Mouse (Mus musculus) T-helper 2 cell (primary cell): Measurements from ENCODE around the gene Gmppa.

ENCODE experiments used
- in situ Hi-C: fragments of 300-600 bp; cut with MboI, MseI; formaldehyde crosslinking; loops from one replicate; pipeline ENCODE4 v1.15.1; 2025; ENCODE audit warnings: high pct_unique_total_duplicates

Gene Gmppa

GRCm38 (mm10) chr1:75422823-75423471, 12.8 kb upstream of the Gmppa start:
- in situ Hi-C loops, result no loop called here

DNA sequence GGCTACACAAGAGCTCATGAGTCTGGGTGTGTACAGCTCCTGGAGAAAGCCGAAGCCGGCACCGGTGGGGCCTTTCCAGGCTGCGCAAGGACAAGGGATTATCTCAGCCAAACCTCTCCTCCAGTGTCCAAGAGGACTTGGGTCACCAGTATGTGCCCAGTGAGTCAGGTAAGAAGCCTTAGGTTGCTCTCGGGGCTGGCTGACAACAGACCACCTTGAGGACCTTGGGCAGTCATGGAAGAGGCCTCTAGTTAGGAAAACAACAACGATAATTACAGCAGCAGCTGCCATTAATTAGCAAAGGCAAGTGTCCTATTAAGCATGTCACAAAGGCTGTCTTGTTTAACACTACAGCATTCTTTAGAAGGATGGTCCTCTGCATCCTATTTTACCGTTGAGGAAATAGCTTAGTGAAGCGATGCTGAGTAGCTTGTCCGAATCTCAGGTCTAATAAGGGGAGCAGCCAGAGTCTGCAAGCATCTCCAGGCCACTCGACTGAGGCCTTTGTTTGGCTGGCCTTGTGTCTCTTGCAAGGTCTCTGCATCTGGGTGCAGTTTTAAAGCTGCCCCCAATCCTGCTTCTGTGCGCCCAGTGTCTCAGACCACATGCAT, 11.8 kb upstream of the Gmppa start:
- in situ Hi-C loops, result no loop called here

- in situ Hi-C loops, result no loop called here
Measured at GRCm38 (mm10) chr1:75425796-75426471, 9.8 kb upstream of the Gmppa start.

GRCm38 (mm10) chr1:75438782-75439181, 3.1 kb downstream of the Gmppa start:
- in situ Hi-C loops, result loop anchor here (5.0 kb wide), 2 partner anchors 39 to 311 kb away; partner anchors contain the start of genes Chpf, Nhej1 and Tmem198

DNA sequence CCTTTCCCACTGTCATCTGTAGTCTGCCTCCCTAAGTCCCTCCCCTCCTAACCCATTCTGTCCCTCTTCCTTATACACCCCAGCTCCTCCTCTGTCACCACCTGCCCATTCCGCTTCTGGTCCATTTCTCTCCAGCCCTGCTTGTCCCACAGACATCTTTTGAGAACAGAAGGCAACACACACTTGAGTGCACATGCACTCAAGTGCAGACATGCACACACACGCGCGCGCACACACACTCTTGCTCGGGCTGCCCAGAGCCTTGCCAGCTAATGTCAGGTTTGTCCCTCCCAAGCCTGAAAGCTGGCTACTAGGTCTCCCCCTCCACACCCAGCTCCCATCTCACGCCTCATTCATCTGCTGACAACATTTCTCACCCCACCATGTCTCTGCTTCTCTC, 4.9 kb downstream of the Gmppa start:
- in situ Hi-C loops, result no loop called here

- in situ Hi-C loops, result no loop called here
Measured at GRCm38 (mm10) chr1:75441471-75441996, 5.8 kb downstream of the Gmppa start.

GRCm38 (mm10) chr1:75442171-75442570, 6.4 kb downstream of the Gmppa start:
- in situ Hi-C loops, result no loop called here

GRCm38 (mm10) chr1:75442811-75443210, 7.1 kb downstream of the Gmppa start:
- in situ Hi-C loops, result no loop called here

- in situ Hi-C loops, result no loop called here
Measured at GRCm38 (mm10) chr1:75443247-75444024, 7.7 kb downstream of the Gmppa start.

DNA sequence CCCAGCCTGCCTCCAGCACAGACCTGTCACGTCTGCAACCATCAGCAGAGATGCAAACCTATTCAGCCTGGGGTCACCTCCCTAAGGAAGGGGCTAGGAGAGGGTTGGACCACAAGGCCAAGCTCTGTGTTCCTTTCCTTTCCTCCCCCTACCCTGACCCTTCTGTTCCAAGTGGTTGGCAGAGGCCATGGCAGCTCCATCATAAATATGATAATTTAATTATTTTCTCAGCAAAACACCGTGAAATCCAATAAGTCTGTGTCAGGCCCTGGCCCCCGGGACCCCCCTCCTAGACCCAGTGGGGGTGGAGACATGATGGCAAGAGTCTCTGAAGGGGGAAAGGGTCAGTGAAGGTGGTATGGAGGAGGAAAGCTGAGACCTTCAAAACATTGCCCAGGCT, 8.5 kb downstream of the Gmppa start:
- in situ Hi-C loops, result no loop called here

DNA sequence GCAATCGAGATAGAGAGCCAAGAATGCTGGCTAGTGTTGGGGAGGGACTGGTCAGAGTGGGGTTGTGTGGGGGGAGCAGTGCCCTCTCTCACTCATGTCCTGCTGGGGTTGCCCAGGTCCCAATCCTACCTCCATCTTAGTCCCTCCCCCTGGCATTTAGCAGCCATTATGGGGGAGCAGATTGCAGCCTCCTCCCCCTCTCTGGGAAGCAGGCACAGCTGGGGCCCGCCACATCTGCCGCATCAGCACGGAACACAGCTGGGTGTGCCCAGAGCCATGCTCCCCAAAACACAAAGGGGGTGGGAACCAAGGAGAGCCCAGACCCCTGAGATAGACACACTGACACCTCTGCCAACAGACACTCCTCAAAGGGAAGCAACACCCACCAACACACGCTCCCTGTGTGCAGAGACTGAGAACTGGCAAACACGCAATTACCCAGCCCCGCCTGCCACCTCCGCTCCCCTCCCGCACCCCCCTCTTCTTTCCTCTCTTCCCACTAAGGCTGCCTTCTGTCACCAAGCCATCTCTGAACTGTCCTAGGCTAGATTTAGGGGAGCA, 9.5 kb downstream of the Gmppa start:
- in situ Hi-C loops, result no loop called here

DNA sequence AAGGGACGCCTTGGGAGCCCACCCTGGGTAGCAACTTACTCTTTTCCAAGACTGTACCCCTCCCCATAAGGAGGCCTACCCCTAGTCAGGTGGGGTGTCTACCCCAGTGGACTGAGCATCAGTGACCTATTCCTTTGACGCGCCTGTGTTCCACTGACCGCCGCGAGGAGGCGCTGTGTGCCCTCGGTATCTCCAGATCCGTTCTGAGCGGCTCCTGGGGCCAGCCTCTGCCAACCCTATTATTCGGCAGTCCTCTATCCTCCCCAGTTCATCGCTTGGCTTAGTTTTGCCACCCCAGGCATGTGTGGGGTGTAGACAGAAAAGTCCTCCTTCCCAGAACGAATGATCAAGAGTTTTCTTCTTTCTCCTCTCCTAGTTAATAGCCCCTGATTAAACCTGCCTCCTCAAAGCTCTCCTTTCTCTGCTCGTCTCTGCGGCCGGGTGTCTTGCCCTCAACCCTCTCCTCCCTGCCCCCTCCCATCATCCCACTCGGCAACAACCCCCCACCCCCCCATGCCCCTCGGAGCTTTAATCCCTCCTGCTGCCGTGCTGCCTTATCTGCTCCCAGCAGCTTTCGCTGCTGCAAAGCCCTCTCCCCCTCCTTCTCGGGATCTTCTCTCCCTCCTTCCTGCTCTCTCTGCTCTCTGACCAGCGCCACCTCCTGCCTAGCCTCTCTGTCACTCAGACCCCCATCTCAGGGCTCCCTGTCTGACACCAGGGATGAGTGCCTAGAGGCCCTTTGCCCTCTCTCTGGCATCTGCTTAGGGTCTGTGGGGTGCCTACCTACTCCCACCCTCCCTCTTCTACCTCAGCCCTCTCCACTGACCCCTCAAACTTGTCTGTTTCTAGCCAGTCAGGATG, 10.3 kb downstream of the Gmppa start:
- in situ Hi-C loops, result no loop called here

DNA sequence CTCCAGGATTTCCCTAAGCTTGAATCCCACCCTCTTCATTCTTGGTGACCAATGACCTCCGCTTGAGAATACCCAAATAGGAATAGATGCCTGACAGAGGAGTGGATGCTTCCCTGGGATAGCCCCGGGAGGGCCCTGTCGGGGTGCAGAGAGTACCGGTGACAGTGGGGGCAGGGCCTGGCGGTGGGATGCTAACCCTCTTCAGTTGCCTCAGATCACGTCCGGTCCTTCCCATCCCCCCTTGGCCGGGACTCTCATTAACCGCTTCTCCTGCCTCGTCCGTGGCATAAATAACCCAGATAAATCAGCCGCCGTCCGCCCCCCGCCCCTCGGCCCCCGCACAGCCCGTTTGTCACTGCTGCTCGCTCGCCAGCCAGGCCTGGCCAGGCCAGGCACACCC, 10.9 kb downstream of the Gmppa start:
- in situ Hi-C loops, result no loop called here

GRCm38 (mm10) chr1:75447265-75448051, 11.7 kb downstream of the Gmppa start:
- in situ Hi-C loops, result no loop called here

- in situ Hi-C loops, result no loop called here
Measured at GRCm38 (mm10) chr1:75448052-75448431, 12.3 kb downstream of the Gmppa start.

DNA sequence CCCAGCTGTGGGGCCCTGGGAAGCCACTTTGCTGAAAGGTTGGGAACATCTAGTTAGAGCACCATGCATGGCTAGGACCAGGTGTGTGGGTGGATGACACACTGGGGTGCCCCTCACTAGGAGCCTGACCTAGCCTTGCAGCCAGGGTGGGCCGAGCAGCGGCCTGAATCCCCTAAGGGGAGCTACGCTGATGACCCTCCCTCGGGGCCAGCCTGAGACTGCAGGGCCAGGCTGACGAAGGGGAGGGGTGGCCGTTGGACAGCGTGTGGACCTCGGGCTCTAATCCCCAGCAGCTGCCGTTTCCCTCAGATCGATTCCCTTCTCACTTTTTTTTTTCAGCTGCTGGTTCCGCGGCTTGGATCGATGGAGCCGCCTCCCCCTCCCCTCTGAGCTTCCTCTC, 13.2 kb downstream of the Gmppa start:
- in situ Hi-C loops, result no loop called here

DNA sequence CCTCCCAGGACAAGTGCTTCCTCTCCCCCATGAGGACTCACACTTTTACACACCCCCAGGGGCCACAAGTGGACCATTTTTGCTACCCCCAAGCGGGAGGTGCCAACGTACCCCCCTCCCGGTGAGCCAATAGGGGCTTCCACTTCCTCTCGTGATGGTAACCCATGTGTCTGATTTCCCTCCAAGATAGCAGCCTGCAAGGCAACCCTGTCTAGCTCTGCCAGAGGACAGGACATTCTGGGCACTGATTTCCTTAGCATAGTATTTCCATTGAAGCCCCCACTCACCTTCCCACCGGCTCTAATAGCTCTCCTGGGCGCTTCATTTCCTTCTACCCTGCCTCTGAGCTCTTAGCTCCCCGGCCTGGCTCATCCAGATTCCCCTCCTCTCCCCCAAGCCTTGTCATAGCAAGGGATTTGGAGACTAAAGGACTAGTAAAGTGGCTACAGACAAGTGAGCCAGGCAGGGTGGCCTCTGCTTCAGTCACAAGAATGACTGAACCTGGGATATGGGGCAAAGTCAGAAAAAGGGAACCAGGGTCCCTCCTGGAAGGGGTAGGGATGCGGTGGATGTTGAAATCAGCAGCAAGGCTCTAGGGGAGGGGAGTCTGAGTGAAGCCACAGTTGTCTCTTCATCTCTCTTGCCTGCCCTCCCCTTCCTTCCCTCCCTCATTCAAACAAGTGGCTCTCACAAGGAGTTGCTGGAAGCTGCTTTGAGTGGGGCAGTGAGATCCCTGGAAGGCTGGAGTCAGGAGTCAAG, 13.8 kb downstream of the Gmppa start:
- in situ Hi-C loops, result no loop called here

DNA sequence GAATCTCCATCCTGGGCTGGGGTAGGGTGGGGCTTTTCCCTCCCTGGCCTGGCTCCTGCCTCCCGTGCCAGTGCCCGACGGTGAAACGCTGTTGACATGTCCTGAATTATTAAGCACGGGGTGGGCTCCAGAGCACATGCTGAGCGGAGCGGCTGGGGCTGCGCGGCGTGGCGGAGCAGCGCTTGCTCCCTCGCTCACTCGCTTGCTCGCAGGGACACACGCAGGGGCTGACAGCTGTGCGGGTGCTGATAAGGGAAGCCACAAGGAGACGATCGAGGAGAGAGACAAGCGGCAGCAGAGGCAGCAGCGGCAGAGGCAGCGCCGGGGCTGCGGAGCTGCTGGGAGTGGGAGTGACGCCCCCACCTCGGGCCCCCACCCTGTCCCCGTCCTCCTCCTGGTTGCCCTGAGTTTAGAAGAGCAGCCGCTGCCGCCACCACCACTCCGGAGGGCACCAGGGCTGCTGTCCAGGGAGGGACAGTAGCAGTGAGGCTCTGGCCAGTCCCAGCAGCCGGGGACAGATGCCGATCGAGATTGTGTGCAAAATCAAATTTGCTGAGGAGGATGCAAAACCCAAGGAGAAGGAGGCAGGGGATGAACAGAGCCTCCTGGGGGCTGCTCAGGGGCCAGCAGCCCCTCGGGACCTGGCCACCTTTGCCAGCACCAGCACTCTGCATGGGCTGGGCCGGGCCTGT, 14.7 kb downstream of the Gmppa start, which contains the start of gene Asic4:
Gene Asic4, plus strand, starts transcription at position 123 of the 692 bp plus-strand sequence.
- in situ Hi-C loops, result no loop called here
